Mouse (Mus musculus) testis, adult 2 months (tissue): ENCODE results near the gene Rcvrn.

ENCODE experiments used
- CTCF ChIP-seq: fragments of 200-500 bp; IDR thresholded peaks from 2 replicates; pipeline ENCODE4 v1.5.1; 2012; ENCODE audit warnings: low read depth, mild to moderate bottlenecking, inconsistent platforms, low read length, moderate library complexity; ENCODE audit not compliant: control insufficient read depth, insufficient read depth, insufficient replicate concordance
- POLR2A ChIP-seq: fragments of 200-500 bp; IDR thresholded peaks from 2 replicates; pipeline ENCODE4 v1.6.1; 2012; ENCODE audit warnings: low read depth, mild to moderate bottlenecking, inconsistent platforms, low read length, moderate library complexity; ENCODE audit not compliant: control insufficient read depth

DNA sequence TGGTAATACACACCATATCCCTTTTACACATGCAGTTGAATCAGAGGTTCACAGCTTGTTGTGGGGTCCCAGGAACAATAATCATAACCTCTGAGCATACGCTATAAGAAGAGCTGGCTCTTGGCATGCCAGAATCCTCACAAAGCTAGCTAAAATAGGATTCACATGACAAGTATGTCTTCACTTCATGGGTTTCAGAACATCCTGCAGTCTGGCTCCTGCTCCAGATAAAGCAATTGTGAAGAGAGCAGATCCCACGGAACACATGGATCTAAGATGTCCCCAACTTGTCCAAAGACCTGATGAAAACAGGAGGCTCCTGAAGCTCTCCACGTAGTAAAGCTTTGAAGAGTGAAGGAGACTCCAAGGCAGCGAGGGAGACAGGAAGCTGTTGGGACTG is 20.3 kb downstream of the Rcvrn start:
- TF ChIP-seq CTCF, result no peak
- no peak for TF ChIP-seq POLR2A
